Comparison of ENCODE assay signal across 21 mouse cellular contexts in the genomic region with DNA sequence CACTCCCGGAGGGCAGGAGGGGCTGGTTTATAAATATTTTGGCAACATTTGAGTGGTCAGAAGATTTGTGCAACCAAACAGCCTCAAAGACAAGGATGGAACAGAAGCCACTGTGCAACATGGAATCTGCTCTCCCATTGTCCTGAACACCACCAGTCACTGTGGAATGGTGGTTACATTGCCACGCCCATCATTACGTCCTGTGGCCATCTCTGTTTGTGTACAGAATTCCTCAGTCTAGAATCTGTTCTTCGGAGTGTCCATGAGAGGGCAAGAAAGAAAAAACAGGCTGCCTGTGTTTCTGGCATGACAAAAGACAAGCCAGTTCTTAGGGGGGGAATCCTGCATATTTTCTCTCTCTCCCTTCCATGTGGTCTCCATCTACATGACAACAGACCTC.
DNase-seq lines count a peak whose midpoint lies in the region; ATAC-seq and TF ChIP-seq lines count a peak whose summit lies in the region.
"Had no signal": no experiment of that assay in that cellular context is flagged by ENCODE, and none has a peak within 500 bp of the region (broad histone marks: within the 10 kb centered on the region; RNA-seq: fewer than 3 reads in every experiment).

No protein-coding gene starts in this region.

- DNase-seq in hindbrain, embryonic 14.5 days (ENCODE audit: low spot score) = no peak
- no peak for DNase-seq in lung, adult 2 months
- DNase-seq in neural tube, embryonic 10.5 days (ENCODE audit: extremely low spot score, low spot score) = no peak
- no peak for DNase-seq in layer of hippocampus, adult 9-11 months
- DNase-seq: adrenal gland, adult 2 months; adrenal gland, postnatal 25 days; cerebellum, adult 18-20 months; cerebellum, adult 9-11 months; cerebellum, postnatal 36 days; gastrocnemius, postnatal 14 days; heart, postnatal 36 days had no signal

- no peak for TF ChIP-seq CTCF in lung, adult 2 months (IDR thresholded peaks at IDR 0.05; ENCODE audit: insufficient read depth, low read length)

- H3K4me1 ChIP-seq in hindbrain, embryonic 13.5 days (replicated peaks) = peaks cover 20% of the 10 kb centered on the region
- H3K4me1 ChIP-seq in hindbrain, embryonic 14.5 days (replicated peaks; ENCODE audit: control insufficient read depth, insufficient read depth, low read length) = peaks cover 14% of the 10 kb centered on the region
- peaks cover 18% of the 10 kb centered on the region for H3K4me1 ChIP-seq in lung, embryonic 16.5 days (replicated peaks; ENCODE audit: control insufficient read depth, insufficient read depth, low read length)
- H3K4me1 ChIP-seq in lung, adult 2 months (ENCODE audit: control insufficient read depth, insufficient read depth, low read length) = peaks cover 8% of the 10 kb centered on the region; the same call in 1 of the 2 replicates
- H3K4me1 ChIP-seq in neural tube, embryonic 13.5 days (replicated peaks) = peaks cover 27% of the 10 kb centered on the region
- H3K4me1 ChIP-seq in neural tube, embryonic 15.5 days = peaks cover 28% of the 10 kb centered on the region

- no peak overlapping the region for H3K9ac ChIP-seq in hindbrain, embryonic 13.5 days
- H3K9ac ChIP-seq in hindbrain, embryonic 14.5 days = no peak overlapping the region
- no peak overlapping the region for H3K9ac ChIP-seq in lung, embryonic 16.5 days (ENCODE audit: low read length)
- H3K9ac ChIP-seq in neural tube, embryonic 13.5 days = no peak overlapping the region; the same call in 1 of the 2 replicates
- no peak overlapping the region for H3K9ac ChIP-seq in neural tube, embryonic 15.5 days (replicated peaks)
- H3K9ac ChIP-seq: embryonic facial prominence, embryonic 13.5 days; forebrain, embryonic 12.5 days; heart, embryonic 12.5 days; hindbrain, embryonic 15.5 days had no signal

- no peak overlapping the region for H3K4me3 ChIP-seq in hindbrain, embryonic 13.5 days
- no peak overlapping the region for H3K4me3 ChIP-seq in hindbrain, embryonic 14.5 days (replicated peaks; ENCODE audit: low read length)
- H3K4me3 ChIP-seq in lung, embryonic 16.5 days (ENCODE audit: low read length) = no peak overlapping the region
- H3K4me3 ChIP-seq in lung, adult 2 months (replicated peaks; ENCODE audit: extremely low read depth, low read depth, low read length) = no peak overlapping the region
- no peak overlapping the region for H3K4me3 ChIP-seq in neural tube, embryonic 13.5 days
- no peak overlapping the region for H3K4me3 ChIP-seq in neural tube, embryonic 15.5 days (replicated peaks)
- H3K4me3 ChIP-seq: embryonic facial prominence, embryonic 13.5 days; forebrain, embryonic 12.5 days; heart, embryonic 12.5 days; hindbrain, embryonic 15.5 days had no signal

- 77% methylated on average over 4 of the region's 4 CpGs for WGBS in hindbrain, embryonic 13.5 days
- WGBS in hindbrain, embryonic 14.5 days = 69% methylated on average over 4 of the region's 4 CpGs
- WGBS in lung, embryonic 16.5 days = 41% methylated on average over 4 of the region's 4 CpGs
- WGBS in lung, adult 2 months = 37% methylated on average over 4 of the region's 4 CpGs
- 64% methylated on average over 4 of the region's 4 CpGs for WGBS in neural tube, embryonic 13.5 days
- WGBS in neural tube, embryonic 15.5 days = 62% methylated on average over 4 of the region's 4 CpGs

- TF ChIP-seq POLR2A in lung, adult 2 months (IDR thresholded peaks at IDR 0.05; ENCODE audit: borderline replicate concordance, extremely low read depth, low read depth, low read length) = no peak

- no peaks in the 10 kb centered on the region for H3K27me3 ChIP-seq in hindbrain, embryonic 13.5 days
- no peaks in the 10 kb centered on the region for H3K27me3 ChIP-seq in hindbrain, embryonic 14.5 days (ENCODE audit: control insufficient read depth, insufficient read depth, low read length)
- H3K27me3 ChIP-seq in lung, embryonic 16.5 days (ENCODE audit: control insufficient read depth, insufficient read depth, low read depth, low read length) = no peaks in the 10 kb centered on the region
- H3K27me3 ChIP-seq in neural tube, embryonic 13.5 days = no peaks in the 10 kb centered on the region
- H3K27me3 ChIP-seq in neural tube, embryonic 15.5 days (replicated peaks) = no peaks in the 10 kb centered on the region
- H3K27me3 ChIP-seq: embryonic facial prominence, embryonic 13.5 days; forebrain, embryonic 12.5 days; heart, embryonic 12.5 days; hindbrain, embryonic 15.5 days had no signal

- no peak for ATAC-seq in hindbrain, embryonic 13.5 days (ENCODE audit: low FRiP score)
- ATAC-seq in hindbrain, embryonic 14.5 days (ENCODE audit: low FRiP score) = no peak
- ATAC-seq in lung, embryonic 16.5 days (ENCODE audit: low read depth) = peak; percentile 49
- ATAC-seq in neural tube, embryonic 13.5 days (ENCODE audit: low read depth) = no peak
- ATAC-seq in neural tube, embryonic 15.5 days (ENCODE audit: low FRiP score) = no peak
- ATAC-seq: forebrain, embryonic 16.5 days had no signal

- no peak overlapping the region for H3K4me2 ChIP-seq in hindbrain, embryonic 13.5 days
- no peak overlapping the region for H3K4me2 ChIP-seq in hindbrain, embryonic 14.5 days (replicated peaks)
- no peak overlapping the region for H3K4me2 ChIP-seq in lung, embryonic 16.5 days (ENCODE audit: low read depth, low read length)
- H3K4me2 ChIP-seq in neural tube, embryonic 13.5 days = peak overlapping the region; percentile 19; the same call in 1 of the 2 replicates
- H3K4me2 ChIP-seq in neural tube, embryonic 15.5 days = peak overlapping the region; percentile 32; the same call in 1 of the 2 replicates
- H3K4me2 ChIP-seq: embryonic facial prominence, embryonic 13.5 days; forebrain, embryonic 12.5 days; heart, embryonic 12.5 days had no signal

- H3K36me3 ChIP-seq in hindbrain, embryonic 13.5 days = no peaks in the 10 kb centered on the region
- no peaks in the 10 kb centered on the region for H3K36me3 ChIP-seq in hindbrain, embryonic 14.5 days (replicated peaks; ENCODE audit: control insufficient read depth, insufficient read depth)
- no peaks in the 10 kb centered on the region for H3K36me3 ChIP-seq in lung, embryonic 16.5 days (ENCODE audit: control insufficient read depth, insufficient read depth, low read length)
- no peaks in the 10 kb centered on the region for H3K36me3 ChIP-seq in neural tube, embryonic 13.5 days
- no peaks in the 10 kb centered on the region for H3K36me3 ChIP-seq in neural tube, embryonic 15.5 days
- H3K36me3 ChIP-seq: embryonic facial prominence, embryonic 13.5 days; forebrain, embryonic 12.5 days; G1E; heart, embryonic 12.5 days; hindbrain, embryonic 15.5 days had no signal

- H3K9me3 ChIP-seq in hindbrain, embryonic 13.5 days = no peaks in the 10 kb centered on the region
- H3K9me3 ChIP-seq in hindbrain, embryonic 14.5 days (ENCODE audit: control insufficient read depth, low read length) = no peaks in the 10 kb centered on the region
- no peaks in the 10 kb centered on the region for H3K9me3 ChIP-seq in lung, embryonic 16.5 days (ENCODE audit: control insufficient read depth, low read length)
- no peaks in the 10 kb centered on the region for H3K9me3 ChIP-seq in neural tube, embryonic 13.5 days
- H3K9me3 ChIP-seq in neural tube, embryonic 15.5 days (replicated peaks) = no peaks in the 10 kb centered on the region
- H3K9me3 ChIP-seq: embryonic facial prominence, embryonic 13.5 days; forebrain, embryonic 12.5 days; G1E; heart, embryonic 12.5 days; hindbrain, embryonic 15.5 days had no signal

- H3K27ac ChIP-seq in hindbrain, embryonic 13.5 days = peak overlapping the region; percentile 52
- no peak overlapping the region; the same call in 1 of the 2 replicates for H3K27ac ChIP-seq in hindbrain, embryonic 14.5 days
- no peak overlapping the region for H3K27ac ChIP-seq in lung, embryonic 16.5 days (ENCODE audit: low read length)
- H3K27ac ChIP-seq in neural tube, embryonic 13.5 days (replicated peaks) = peak overlapping the region; percentile 70
- peak overlapping the region; percentile 23; the same call in 1 of the 2 replicates for H3K27ac ChIP-seq in neural tube, embryonic 15.5 days (replicated peaks)
- H3K27ac ChIP-seq: embryonic facial prominence, embryonic 13.5 days; forebrain, embryonic 12.5 days; hindbrain, embryonic 15.5 days had no signal

Comparison
In these comparisons a context has a peak if more than half of its experiments do, and no peak if none do; other contexts are left out.
1. H3K27ac ChIP-seq: peak in hindbrain, embryonic 13.5 days (single experiment), neural tube, embryonic 13.5 days (single experiment) and neural tube, embryonic 15.5 days (single experiment); none in hindbrain, embryonic 14.5 days (single experiment) and lung, embryonic 16.5 days (single experiment).
2. H3K4me2 ChIP-seq: peak in neural tube, embryonic 13.5 days (single experiment) and neural tube, embryonic 15.5 days (single experiment); none in hindbrain, embryonic 13.5 days (single experiment), hindbrain, embryonic 14.5 days (single experiment) and lung, embryonic 16.5 days (single experiment).